Mouse (Mus musculus): ENCODE measurements at regions not wholly inside any gene's neighbourhood (a gene's known extent, or its start where the extent isn't known, plus 50 kb on each side); places are given as distances from the start of the nearest gene placed in this dataset.

GRCm38 (mm10) chr14:48753084-48753483, 79.5 kb upstream of the Otx2 start:
- DNase-seq: no peak

GRCm38 (mm10) chr14:48752579-48752905, 78.9 kb upstream of the Otx2 start:
- no peak for DNase-seq

- DNase-seq: no peak
Observed at GRCm38 (mm10) chr14:48751751-48752578, 78.3 kb upstream of the Otx2 start.

- DNase-seq: no peak
Observed at GRCm38 (mm10) chr14:48750994-48751393, 77.4 kb upstream of the Otx2 start.

GRCm38 (mm10) chr14:48748976-48749375, 75.4 kb upstream of the Otx2 start:
- no peak for DNase-seq

- no peak for DNase-seq
Observed at GRCm38 (mm10) chr14:48747936-48748335, 74.3 kb upstream of the Otx2 start.

GRCm38 (mm10) chr14:48740942-48741602, 67.5 kb upstream of the Otx2 start:
- DNase-seq: no peak

- no peak for DNase-seq
Observed at GRCm38 (mm10) chr14:48739121-48739520, 65.5 kb upstream of the Otx2 start.

GRCm38 (mm10) chr14:48738641-48739040, 65.0 kb upstream of the Otx2 start:
- no peak for DNase-seq

GRCm38 (mm10) chr14:48738213-48738612, 64.6 kb upstream of the Otx2 start:
- DNase-seq: no peak

- no peak for DNase-seq
Observed at GRCm38 (mm10) chr14:48736969-48737860, 63.6 kb upstream of the Otx2 start.

- DNase-seq: no peak
Observed at GRCm38 (mm10) chr14:48736211-48736610, 62.6 kb upstream of the Otx2 start.

GRCm38 (mm10) chr14:48729996-48730395, 56.4 kb upstream of the Otx2 start:
- no peak for DNase-seq
